Mouse (Mus musculus) heart, postnatal 25 days (tissue): Measurements from ENCODE around the gene Tmem211. TPM values are rescaled to one million over a fixed set of nuclear protein-coding genes. Genes with fewer than 3 reads are reported as not detected.

Experiments used
- DNase-seq: peaks from one replicate; pipeline ENCODE4 v3.0.0; 2022; ENCODE audit warnings: low spot score
- intact Hi-C: fragments of 180-260 bp; cut with DNase I; formaldehyde crosslinking; loops from one replicate; pipeline ENCODE4 v1.15.1; 2025
- total RNA-seq, 2 experiments: library from RNA; stranded (reverse); gene quantifications; 2 replicates each; pipeline ENCODE4 v1.2.3; 2021

Gene Tmem211
- not detected for total RNA-seq

GRCm38 (mm10) chr5:113226632-113227102, at the start of gene Tmem211:
Tmem211 (plus strand) TSS chr5:113226909.
- DNase-seq: peak; percentile 73

DNA sequence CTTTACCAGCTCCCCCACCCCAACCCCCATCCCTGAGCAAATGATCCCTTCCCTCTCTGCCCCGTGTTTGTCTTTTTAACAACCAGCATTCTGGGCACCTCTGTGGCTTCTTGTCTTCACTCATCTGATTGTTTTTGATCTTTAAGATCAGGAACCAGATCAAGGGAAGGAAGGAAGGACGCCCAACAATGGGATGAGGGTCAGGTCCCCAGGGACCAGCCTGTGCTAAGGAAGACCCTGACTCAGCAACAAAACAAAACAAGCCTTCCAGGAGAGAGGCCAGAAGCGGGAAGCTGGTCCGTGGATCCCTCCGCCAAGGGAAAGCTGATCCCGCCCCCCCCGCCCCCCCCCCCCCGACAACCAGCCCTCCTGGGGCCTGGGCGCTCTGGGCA, 47.3 kb upstream of the Tmem211 start:
- intact Hi-C loops: loop anchor here (10.0 kb wide), 1 partner anchor 125 kb away; no protein-coding TSS in a partner anchor

More at GRCm38 (mm10) chr5:113226632-113227102, at the start of gene Tmem211:
- intact Hi-C loops: loop anchor here (1.0 to 2.0 kb wide), 2 partner anchors 46 to 128 kb away; no protein-coding TSS in a partner anchor

DNA sequence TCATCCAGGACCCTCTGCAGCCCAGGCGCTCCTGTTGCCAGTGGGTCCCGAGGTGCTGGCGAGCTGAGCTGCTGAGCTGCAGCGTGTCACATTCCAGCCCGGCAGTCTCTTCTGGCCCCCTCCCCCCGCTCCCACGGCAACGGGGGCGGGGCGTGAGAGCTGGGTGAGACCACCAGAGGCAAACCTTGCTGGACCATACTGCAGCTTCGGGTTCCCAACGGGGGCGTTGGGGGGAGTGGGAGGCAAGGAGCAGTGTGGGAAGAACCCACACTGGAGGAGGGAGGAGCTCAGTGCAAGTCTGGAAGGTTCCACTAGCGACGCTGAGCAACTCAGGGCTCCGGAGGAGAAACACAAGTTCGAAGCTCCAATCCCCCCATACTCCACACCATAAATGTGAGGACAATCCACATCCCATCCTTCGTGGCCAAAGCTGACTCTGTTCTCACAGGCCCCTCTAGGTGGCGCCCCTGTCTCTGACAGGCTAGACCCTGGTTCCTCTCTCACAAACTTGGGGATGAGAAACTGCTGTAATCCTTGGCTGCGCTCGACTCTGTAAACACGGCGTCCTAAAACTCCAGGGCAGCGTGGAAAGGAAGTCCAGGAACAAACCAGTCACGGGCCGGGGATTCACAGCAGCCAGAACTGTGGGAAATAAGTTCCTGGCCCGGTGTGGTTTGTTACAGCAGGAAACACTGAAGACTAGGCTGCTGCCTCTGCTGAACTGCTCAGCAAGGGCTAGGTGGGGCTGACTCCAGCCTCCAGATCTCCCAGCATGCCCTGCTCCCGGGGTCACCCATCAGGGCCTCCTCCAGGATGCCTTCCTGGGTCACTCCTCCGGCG, 46.6 kb upstream of the Tmem211 start:
- intact Hi-C loops: loop anchor here (1.0 to 10.0 kb wide), 4 partner anchors 28 to 125 kb away; partner anchors contain the start of genes 2900026A02Rik and Tmem211
- DNase-seq: peak; percentile 88

More for the DNA sequence above, 47.3 kb upstream of the Tmem211 start:
- DNase-seq: no peak

DNA sequence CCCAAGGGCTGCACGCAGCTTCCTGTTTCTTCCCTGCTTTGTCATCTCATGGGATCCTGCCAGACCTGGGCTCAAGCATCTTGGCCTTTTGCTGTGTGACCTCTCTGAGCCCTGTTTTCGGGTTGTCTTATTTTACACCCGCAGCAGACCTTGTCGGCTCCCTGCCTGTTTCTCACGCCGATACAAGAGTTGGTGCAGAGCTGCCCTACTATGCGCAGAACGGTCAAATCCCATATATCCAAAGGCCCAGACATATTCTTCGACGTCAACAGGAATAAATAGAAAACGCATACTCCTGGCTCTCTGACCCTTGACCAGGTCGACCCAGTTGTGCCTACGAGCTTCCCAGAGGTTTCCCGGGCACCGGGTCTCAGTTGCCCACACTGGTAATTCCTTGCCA, 46.0 kb upstream of the Tmem211 start:
- no peak for DNase-seq
- intact Hi-C loops: loop anchor here (1.0 kb wide), 3 partner anchors 28 to 46 kb away; partner anchors contain the start of genes 2900026A02Rik and Tmem211

- DNase-seq: no peak
- intact Hi-C loops: no loop called here
These were observed 45.3 kb upstream of the Tmem211 start for GRCm38 (mm10) chr5:113181441-113181840.

DNA sequence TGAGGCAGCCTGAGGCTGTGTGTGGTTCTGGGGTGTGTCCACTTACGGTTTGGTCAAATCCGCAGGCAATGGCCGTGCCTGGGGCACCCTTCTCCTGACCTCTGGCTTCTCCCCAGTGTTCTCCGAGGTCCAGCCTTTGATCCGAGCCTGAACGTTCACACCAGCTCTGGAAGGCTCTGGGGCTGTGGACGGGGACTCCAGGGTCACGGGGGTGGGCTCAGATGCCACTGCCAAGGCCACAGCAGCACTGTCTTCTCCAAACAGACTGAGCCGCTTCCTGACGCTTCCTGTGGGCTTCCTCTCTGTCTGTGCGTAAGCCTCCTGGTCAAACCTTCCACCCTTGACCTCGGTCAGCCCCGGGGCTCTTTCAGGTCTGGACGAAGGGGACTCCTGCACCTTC, 36.2 kb upstream of the Tmem211 start:
- intact Hi-C loops: no loop called here
- DNase-seq: no peak

DNA sequence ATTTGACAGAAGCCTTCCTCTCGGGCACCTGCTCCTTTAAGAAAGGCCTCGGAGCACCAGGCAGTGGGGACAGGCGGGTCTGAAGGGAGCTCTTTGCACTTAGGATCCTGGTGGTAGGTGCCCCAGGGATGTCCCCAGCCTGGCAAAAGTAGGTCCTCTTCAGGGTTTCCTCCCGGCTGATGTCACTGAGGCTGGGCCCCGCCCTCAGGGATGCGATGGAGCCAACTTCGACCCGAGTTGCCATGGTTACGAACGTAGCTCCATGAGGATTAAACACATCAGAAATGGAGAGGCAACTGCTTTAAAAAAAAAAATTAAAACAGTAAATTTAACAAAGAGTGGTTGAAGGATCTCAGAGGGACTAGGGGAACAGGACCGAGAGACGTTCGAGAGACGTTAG, 34.8 kb upstream of the Tmem211 start:
- intact Hi-C loops: no loop called here
- no peak for DNase-seq

- intact Hi-C loops: no loop called here
- no peak for DNase-seq
These were observed 32.9 kb upstream of the Tmem211 start for GRCm38 (mm10) chr5:113193762-113194161.

- intact Hi-C loops: no loop called here
These were observed 31.3 kb upstream of the Tmem211 start for GRCm38 (mm10) chr5:113195451-113195850.

DNA sequence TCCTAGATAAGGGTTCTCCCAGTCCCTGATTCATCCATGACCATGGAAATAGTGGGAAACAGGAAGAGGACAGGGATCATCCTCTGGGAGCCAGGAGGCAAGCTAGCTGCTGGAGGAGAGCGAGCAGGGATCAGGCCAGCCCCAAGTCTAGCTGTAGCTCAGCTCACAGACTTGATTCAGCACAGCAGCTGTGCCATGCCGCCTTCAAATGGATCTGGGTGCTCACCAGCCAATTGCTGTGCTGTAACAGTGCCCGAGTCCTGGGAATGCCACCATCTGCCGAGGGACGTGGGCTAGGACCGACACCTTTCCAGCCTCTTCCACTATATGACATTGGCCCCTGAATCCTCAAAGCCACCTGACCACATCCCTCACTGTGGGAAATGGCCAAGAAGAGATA, 30.8 kb upstream of the Tmem211 start:
- intact Hi-C loops: no loop called here
- no peak for DNase-seq

More at GRCm38 (mm10) chr5:113195451-113195850, 31.3 kb upstream of the Tmem211 start:
- DNase-seq: no peak

- intact Hi-C loops: no loop called here
- DNase-seq: no peak
These were observed 29.6 kb upstream of the Tmem211 start for GRCm38 (mm10) chr5:113196916-113197794.

DNA sequence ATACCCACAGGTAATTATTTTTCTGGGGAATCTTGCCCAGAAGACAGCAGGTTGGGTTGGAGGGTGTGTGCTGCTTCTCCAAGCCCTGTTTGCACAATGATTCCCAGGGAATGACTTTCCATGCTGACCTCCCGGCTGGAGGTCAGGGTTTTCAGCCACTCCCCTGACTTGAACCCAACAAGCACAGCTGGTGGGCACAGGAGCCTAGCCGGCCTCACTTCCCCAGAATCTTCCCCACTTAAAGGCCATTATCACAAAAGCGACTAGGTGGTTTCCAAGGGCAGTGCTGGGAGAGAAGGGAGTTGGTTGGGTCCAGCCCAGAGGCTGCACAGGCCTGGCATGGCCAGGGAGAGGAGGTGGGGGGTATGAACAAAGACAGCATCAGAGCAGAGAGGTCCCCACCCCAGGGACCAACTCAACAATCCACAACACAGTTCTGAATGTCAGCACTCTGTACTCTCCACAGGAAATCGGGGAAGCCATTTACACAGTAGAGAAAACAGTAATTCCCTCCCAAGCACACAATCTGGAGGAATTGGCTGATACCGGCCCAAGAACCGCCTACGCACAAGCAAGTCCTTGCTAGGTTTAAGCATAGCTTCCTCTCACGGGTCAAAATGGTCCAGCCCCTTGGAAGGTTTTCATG, 27.5 kb upstream of the Tmem211 start:
- intact Hi-C loops: no loop called here
- no peak for DNase-seq

DNA sequence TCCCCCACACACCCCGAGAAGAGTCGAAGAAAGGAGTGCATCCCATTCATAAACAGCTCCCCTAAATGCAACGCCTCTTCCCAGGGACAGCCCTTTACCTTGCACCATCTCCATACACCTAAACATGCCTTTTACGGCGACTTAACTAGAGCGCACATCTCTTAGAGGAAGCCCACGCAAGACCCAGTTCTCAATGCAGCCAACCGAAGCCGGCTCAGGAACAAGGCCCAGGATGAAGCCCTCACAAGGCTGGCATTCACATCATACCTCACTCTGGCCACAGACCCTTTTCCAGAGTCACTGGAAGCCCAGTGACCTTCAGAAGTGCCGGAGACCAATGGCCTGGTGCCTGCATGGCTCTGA, 27.0 kb upstream of the Tmem211 start:
- no peak for DNase-seq
- intact Hi-C loops: no loop called here

DNA sequence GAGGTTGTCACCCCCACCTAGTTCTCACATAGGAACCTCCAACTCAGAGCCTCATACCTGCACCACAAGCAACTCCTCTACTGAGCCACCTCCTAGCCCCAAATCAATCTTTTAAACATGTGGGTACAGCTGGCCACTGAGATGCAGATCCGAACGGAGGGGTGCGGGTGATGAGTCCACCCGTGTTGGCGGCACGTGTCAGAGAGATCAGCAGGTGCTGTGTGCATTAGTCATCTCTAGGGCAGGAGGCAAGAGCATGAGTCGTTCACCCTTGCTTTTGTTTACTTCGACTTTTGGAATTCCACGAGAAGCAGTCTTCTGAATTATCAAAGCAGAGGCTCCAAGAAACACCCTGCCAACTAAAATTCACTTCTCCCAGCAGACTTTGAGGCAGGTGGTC, 22.5 kb upstream of the Tmem211 start:
- intact Hi-C loops: no loop called here
- no peak for DNase-seq

GRCm38 (mm10) chr5:113206670-113207352, 19.9 kb upstream of the Tmem211 start:
- intact Hi-C loops: no loop called here
- no peak for DNase-seq

GRCm38 (mm10) chr5:113208048-113208447, 18.7 kb upstream of the Tmem211 start:
- intact Hi-C loops: loop anchor here (1.0 kb wide), 1 partner anchor 28 kb away; no protein-coding TSS in a partner anchor
- peak; percentile 73 for DNase-seq

DNA sequence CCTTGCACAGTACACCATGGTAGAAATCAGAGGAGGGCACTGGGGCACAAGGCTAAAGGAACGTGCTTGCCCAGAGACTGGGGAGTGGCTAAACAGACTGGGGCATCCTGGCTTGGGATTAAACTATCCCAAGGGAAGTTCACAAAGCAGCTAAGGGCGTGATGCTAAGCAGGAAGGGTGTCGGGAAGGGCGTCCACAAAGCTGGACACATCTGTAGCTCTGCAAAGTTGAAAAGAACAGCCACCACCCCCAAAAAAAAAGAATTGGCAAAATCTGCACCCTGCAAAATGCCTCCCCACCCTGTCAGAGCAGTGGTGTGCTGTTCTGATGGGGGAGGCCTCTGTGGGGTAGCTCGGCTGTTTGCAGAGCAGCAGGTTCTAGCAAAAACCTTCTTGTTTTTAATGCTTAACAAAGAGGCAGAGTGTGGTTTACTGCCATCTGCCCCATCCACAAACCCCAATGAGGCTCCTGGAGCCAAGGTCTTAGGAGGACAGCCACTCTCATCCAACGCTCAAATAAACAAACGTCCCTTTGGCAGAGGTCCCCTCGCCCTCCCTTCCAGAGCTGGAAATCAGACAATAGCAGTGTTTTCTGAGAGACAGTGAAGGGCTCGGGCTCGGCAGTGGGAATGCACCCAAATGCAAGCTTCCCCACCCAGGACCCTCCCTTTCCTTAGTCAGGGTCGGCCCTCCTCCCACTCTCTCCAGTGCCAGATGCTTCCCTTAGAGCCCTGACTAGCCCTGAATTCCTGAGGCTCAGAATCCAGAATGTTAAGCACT, 17.9 kb upstream of the Tmem211 start:
- peak; percentile 84 for DNase-seq
- intact Hi-C loops: loop anchor here (1.0 kb wide), 1 partner anchor 29 kb away; no protein-coding TSS in a partner anchor

GRCm38 (mm10) chr5:113209401-113209750, 17.3 kb upstream of the Tmem211 start:
- no peak for DNase-seq
- intact Hi-C loops: no loop called here

- intact Hi-C loops: no loop called here
- no peak for DNase-seq
These were observed 16.8 kb upstream of the Tmem211 start for GRCm38 (mm10) chr5:113209898-113210297.
